11 mouse cellular contexts compared by ENCODE assay signal in the genomic region with DNA sequence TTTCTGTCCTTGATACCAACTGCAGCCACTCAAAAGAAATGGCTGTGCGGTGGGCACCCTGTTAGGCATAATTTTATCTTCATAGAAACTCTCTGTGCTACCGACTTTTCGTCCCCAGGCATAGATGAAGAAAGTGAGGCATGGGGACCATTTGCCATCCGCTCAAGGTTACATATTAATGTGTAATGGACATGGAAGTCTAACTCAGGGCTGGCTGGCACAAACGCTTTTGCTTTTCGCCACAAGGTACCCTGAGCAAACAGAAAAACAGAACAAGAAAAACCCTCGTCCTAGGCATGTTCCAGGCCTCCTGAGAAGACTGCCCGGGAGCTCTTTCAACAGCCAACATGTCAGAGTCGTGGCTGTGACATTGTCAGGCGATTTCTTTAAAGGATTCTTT.
"Had no signal": no experiment of that assay in that cellular context is flagged by ENCODE, and none has a peak within 500 bp of the region (broad histone marks: within the 10 kb centered on the region; RNA-seq: fewer than 3 reads in every experiment).

No protein-coding gene starts in this region.

- H3K4me2 ChIP-seq: hindbrain, embryonic 14.5 days; intestine, embryonic 15.5 days; limb, embryonic 13.5 days; midbrain, embryonic 13.5 days; neural tube, embryonic 15.5 days had no signal

- H3K4me3 ChIP-seq: intestine, embryonic 15.5 days; limb, embryonic 13.5 days; midbrain, embryonic 13.5 days; myocyte; neural tube, embryonic 15.5 days had no signal

- DNase-seq: left cerebral cortex, postnatal 4 days; lung, adult 18-20 months; right cerebral cortex, adult 18-20 months; right cerebral cortex, postnatal 25 days; thymus, postnatal 36 days had no signal

- H3K9me3 ChIP-seq: intestine, embryonic 15.5 days; limb, embryonic 13.5 days; midbrain, embryonic 13.5 days; neural tube, embryonic 15.5 days had no signal

- H3K4me1 ChIP-seq: intestine, embryonic 15.5 days had no signal

- H3K27ac ChIP-seq: hindbrain, embryonic 14.5 days; intestine, embryonic 15.5 days; limb, embryonic 13.5 days; midbrain, embryonic 13.5 days; neural tube, embryonic 15.5 days had no signal

- ATAC-seq: intestine, embryonic 15.5 days; midbrain, embryonic 13.5 days had no signal

- H3K36me3 ChIP-seq: intestine, embryonic 15.5 days; limb, embryonic 13.5 days; midbrain, embryonic 13.5 days; neural tube, embryonic 15.5 days had no signal

- H3K27me3 ChIP-seq: intestine, embryonic 15.5 days; neural tube, embryonic 15.5 days had no signal

- H3K9ac ChIP-seq: hindbrain, embryonic 14.5 days; intestine, embryonic 15.5 days; limb, embryonic 13.5 days; midbrain, embryonic 13.5 days; neural tube, embryonic 15.5 days had no signal
